Mouse (Mus musculus) heart, postnatal 4 days (tissue): ENCODE measurements at regions not wholly inside any gene's neighbourhood (a gene's known extent, or its start where the extent isn't known, plus 50 kb on each side); places are given as distances from the start of the nearest gene placed in this dataset.

Experiments
- DNase-seq: peaks from one replicate; pipeline ENCODE4 v3.0.0; 2021

DNA sequence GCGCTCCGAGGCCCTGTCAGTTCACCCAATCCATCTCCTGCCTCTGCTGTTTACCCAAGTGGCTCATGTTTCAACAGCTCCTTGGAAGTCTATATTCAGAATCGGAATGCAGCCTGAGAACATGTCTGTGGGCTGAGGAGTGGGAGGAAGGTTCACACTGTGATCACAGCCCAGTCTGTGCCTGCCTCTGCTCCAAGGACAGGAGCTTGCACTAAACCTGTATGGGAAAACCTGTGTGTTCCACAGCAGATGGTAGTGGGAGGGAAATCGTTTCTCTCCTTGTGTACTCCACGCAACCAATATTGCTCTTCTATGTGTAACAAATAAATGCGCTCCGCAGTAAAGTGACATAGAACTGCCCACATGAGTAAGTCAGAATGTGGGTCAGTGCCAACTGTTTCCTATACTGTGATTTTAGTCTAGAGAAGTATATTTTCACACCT is 514.0 kb upstream of the Epha7 start:
- no peak for DNase-seq

DNA sequence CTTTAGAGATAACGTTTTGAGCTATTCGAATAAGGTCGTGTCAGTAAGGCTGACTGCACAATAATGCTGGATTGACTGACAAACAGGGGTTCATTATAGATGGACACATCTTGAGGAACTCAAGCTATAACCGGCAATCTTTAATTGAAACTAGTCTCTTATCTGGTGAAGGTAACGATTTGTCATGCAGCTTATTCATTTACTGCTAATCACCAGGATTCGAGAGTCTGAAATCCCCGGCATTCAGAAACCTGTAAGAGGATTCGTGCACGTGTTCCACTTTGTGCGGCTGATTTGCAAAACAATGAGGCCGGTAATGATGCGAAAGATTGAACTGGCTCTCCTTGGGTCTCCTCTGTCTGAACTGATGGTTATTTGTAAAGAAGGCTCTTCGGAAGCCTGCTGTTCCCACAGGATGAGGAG is 512.9 kb upstream of the Epha7 start:
- DNase-seq: no peak

DNA sequence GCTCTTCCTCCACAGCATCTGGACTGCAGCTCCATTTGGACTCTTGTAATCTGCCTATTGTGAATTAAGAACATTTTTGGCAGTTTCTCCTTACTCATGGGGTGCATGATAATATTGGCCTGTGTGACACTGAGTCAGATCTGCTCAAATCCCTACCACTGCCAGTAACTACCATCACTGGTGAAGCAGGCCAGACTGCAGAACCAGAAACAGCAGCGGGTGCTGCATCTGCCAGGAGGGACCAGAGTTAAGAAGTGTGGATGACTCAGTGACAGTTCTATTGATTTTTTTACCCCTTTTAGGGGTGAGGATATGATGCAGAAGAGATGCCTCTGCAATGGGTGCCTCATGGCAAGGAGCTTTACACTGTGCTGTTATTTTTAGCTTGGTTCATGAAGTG is 511.2 kb upstream of the Epha7 start:
- peak; percentile 10 for DNase-seq

DNA sequence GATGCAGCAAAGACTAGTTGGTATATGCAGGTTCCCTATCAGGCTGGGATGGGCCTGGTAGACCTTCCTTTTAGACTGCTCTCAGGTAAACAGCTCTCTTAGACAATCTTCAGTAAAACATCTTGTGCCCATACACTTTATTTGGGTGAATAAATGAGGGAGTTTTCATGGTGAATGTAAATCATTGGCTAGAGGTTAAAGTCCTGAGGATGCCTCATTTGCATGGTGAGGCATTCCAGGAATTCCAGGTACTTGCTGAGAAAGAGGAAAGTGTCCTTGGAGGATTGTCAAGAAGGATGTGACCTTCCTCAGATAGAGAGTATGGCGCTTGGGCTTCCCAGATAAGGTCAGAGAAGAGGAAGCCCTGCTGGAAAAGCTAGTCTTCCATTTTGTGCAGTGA is 481.9 kb upstream of the Epha7 start:
- DNase-seq: no peak

DNA sequence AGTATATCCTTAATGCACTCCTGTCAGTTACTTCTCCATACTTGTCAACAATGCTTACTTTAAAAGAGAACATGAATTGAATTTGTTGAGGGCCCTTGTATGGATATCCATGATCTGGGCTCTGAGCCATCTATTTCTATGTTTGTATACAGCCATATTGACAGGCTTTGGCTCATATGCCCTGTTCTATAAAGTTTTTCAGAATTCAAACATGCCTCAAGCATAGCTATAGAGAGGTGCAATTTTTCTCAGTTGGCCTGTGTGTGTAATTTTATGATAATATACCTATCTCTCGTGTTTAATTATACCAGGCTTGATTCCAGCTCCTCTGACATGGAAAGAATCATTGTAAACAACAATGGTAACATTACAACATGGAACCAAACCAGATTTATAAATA is 448.4 kb upstream of the Epha7 start:
- no peak for DNase-seq

DNA sequence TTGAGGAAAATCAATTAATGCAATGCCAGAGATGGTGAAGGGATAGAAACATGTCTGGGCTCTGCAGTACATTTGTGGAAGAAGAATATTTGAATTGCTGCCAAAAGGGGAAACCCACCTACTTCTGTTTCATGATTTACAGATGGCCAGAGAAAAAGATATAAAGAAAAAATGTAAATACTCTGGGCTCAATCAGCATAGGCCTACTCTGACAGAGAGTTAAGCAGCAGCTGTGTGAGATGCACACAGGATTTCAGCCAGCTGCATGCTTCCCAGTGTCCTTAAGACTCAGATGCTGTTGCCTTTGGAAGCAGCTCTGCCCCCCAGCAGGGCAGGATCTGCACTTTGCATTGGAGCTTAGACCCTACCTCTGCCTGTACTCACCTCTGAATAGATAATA is 435.8 kb upstream of the Epha7 start:
- DNase-seq: no peak

DNA sequence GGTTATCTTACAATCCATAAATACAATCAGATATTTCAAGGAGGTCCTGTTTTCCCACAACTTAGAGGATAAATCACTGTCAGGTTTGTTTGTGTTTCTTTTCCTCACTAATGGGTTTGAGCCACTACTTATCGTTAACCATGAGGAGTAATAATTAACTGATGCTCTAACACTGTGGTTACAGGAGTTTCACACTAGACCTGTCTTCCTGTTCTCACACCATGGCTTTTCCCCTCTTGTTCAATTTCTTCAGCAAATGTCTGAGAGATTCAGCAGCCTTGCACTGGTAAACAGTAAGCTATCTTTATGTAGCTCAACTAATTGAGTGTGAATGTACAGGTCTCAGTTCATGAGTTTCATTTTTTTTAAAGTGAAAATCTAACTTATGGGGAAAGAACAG is 434.3 kb upstream of the Epha7 start:
- DNase-seq: no peak

DNA sequence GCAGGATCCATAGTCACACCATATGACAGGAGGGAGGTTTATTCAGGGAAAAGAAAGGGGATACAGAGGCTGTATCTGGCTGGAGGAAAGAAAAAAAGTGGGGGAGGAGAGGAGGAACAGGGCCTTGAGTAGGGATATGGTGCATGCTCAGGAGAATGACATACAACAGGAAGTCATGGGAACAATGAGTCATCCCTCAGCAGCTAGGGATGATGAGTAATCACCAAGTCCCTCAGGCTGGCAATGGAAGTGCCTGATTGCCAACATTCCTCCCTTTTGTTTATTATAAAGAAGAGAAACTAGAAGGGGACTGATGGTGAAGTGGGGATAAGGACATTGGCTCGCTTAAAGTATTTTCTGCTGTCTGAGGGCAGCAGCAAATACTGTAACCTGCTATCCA is 388.6 kb upstream of the Epha7 start:
- no peak for DNase-seq

DNA sequence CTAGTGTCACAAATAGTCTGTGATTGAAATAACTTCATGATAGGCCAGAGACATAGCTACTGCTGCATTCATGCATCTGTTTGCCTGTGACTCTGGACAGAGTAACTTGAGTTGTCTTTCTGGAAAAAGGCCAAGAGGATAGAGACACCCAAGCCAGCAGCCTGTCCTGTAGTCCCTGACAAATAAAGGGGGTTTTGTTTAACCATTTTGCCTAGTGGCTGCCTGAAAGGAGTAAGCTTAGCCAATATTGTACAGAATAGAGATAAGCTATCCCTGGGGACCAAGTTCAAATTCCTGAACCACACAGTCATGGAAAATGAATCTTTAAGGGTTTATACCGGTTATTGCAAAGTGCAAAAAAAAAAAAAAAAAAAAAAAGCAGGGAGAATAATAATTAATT is 372.8 kb upstream of the Epha7 start:
- DNase-seq: peak; percentile 18

DNA sequence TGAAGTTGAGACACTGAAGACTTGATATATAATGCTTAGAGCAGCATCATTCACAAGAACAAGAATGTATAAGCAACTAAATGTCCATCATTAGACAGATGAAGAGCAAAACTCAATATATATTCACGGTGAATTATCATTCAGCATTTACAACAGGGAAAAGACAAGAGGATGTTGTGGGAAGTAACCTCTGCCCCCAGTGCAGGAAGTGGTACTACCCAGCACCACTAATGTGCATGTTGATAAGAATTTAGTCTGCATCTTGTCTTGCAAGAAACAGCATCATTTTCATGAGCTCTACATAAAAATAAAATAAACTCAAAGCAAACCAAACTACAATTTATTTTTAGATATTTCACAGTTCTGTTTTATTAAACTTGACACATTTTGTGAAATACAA is 359.8 kb upstream of the Epha7 start:
- no peak for DNase-seq

DNA sequence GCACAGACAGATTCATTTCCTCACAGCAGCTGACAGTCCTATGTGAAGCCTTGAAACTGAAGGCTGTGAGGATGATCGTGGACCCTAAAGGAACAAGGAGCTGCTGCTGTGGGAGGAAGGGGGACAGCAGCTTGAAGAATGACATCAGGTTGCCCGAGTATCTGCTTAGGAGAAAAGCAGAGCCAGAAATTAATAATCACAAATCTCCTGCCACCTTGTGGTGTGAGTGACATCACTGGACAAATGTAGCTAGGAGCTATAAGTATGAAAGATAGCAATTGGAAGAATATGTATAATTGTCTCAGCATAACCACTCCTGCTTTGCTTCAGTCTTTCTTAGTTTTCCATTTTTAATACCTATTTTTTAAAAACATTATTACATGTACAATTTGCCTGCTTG is 356.6 kb upstream of the Epha7 start:
- no peak for DNase-seq
